Mouse (Mus musculus) kidney, embryonic 14.5 days (tissue): ENCODE results near the gene Fgd3. TPM values are rescaled to one million over a fixed set of nuclear protein-coding genes. Genes with fewer than 3 reads are reported as not detected.

ENCODE experiments used
- ATAC-seq: fragments of 200-750 bp; cut with Nextera tagmentation; 2 replicates; pipeline ENCODE4 v1.8.0; 2017; ENCODE audit warnings: moderate number of reproducible peaks, mild to moderate bottlenecking, moderate TSS enrichment, moderate library complexity; ENCODE audit not compliant: low FRiP score, low TSS enrichment
- H3K27ac ChIP-seq: fragments of 300-500 bp; sonication (generic); 2 replicates; pipeline ENCODE4 v1.5.1; 2014; ENCODE audit warnings: low read depth, mild to moderate bottlenecking, low read length, moderate library complexity, mixed read lengths
- H3K27me3 ChIP-seq: fragments of 300-500 bp; sonication (generic); 2 replicates; pipeline ENCODE4 v1.6.1; 2014; ENCODE audit warnings: mild to moderate bottlenecking, low read length; ENCODE audit not compliant: control insufficient read depth, insufficient read depth
- H3K36me3 ChIP-seq: fragments of 300-500 bp; sonication (generic); 2 replicates; pipeline ENCODE4 v1.6.1; 2014; ENCODE audit warnings: low read length, mixed read lengths; ENCODE audit not compliant: control insufficient read depth, insufficient read depth
- H3K4me1 ChIP-seq: fragments of 300-500 bp; sonication (generic); 2 replicates; pipeline ENCODE4 v1.6.1; 2014; ENCODE audit warnings: low read length, mixed read lengths; ENCODE audit not compliant: control insufficient read depth, insufficient read depth
- H3K4me2 ChIP-seq: fragments of 300-500 bp; sonication (generic); replicated peaks from 2 replicates; pipeline ENCODE4 v1.6.1; 2014; ENCODE audit warnings: low read depth, mild to moderate bottlenecking, low read length
- H3K4me3 ChIP-seq: fragments of 300-500 bp; sonication (generic); 2 replicates; pipeline ENCODE4 v1.5.1; 2014; ENCODE audit warnings: mild to moderate bottlenecking, low read length
- H3K9ac ChIP-seq: fragments of 300-500 bp; sonication (generic); 2 replicates; pipeline ENCODE4 v1.6.1; 2014; ENCODE audit warnings: low read depth, mild to moderate bottlenecking, low read length, moderate library complexity
- H3K9me3 ChIP-seq: fragments of 300-500 bp; sonication (generic); 2 replicates; pipeline ENCODE4 v1.6.1; 2016; ENCODE audit warnings: low read length; ENCODE audit not compliant: control insufficient read depth
- WGBS: fragments of 180-500 bp; shearing (Covaris S2); extraction: QIAGEN DNeasy Blood & Tissue Kit; methylation state at CpG from one replicate; pipeline ENCODE4 v1.1.7; 2014; 5-methylcytosine and 5-hydroxymethylcytosine counted together
- polyA plus RNA-seq: library from polyadenylated mRNA; unstranded; fragments of >200 nt; fragmentation: Nextera tagmentation; extraction: Ambion mirVana; gene quantifications from 2 replicates; pipeline ENCODE4 v1.2.1, GENCODE M21; 2014

Gene Fgd3
- polyA plus RNA-seq, 1 experiment from 2014 or later: 0.46 TPM

DNA sequence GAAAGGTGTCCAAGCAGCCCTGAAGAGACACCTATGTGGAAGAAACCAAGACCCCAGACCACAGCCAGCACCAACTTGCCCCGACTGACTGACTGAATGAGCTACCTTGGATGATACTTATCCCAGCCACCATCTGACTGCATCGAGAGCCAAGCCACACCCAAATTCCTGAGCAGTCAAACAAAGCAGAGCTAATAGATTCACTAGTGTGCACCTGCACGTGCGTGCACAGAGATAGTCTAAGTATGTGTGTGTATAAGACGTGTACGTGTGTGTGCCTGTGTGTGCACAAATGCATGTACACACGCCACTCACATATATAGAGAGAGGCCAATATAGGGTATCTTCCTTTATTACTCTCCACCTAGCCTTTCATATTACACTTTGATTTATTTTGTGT is 8.5 kb downstream of the Fgd3 start:
- Histone ChIP-seq H3K4me2 (no peak overlapping the region), H3K27ac (no peak overlapping the region), H3K27me3 (no peaks in the 10 kb centered on the region), H3K9me3 (no peaks in the 10 kb centered on the region), H3K4me3 (no peak overlapping the region), H3K4me1 (0 out of 2 replicates have a peak, but pooled peaks cover 3% of the 10 kb centered on the region), H3K36me3 (no peaks in the 10 kb centered on the region), H3K9ac (no peak overlapping the region)
- no peak for ATAC-seq
- 84% methylated on average over 7 of the region's 7 CpGs for WGBS

- H3K4me3 ChIP-seq: no peak overlapping the region
- H3K9me3 ChIP-seq: no peaks in the 10 kb centered on the region
- H3K9ac ChIP-seq: no peak overlapping the region
- H3K27me3 ChIP-seq: no peaks in the 10 kb centered on the region
- no peak overlapping the region for H3K4me2 ChIP-seq
- H3K36me3 ChIP-seq: no peaks in the 10 kb centered on the region
- ATAC-seq: no peak
- H3K4me1 ChIP-seq: 0 out of 2 replicates have a peak, but pooled peaks cover 3% of the 10 kb centered on the region
- WGBS: 72% methylated on average over 1 of the region's 1 CpGs
- no peak overlapping the region for H3K27ac ChIP-seq
Measured at GRCm38 (mm10) chr13:49309501-49309900, 10.6 kb downstream of the Fgd3 start.

DNA sequence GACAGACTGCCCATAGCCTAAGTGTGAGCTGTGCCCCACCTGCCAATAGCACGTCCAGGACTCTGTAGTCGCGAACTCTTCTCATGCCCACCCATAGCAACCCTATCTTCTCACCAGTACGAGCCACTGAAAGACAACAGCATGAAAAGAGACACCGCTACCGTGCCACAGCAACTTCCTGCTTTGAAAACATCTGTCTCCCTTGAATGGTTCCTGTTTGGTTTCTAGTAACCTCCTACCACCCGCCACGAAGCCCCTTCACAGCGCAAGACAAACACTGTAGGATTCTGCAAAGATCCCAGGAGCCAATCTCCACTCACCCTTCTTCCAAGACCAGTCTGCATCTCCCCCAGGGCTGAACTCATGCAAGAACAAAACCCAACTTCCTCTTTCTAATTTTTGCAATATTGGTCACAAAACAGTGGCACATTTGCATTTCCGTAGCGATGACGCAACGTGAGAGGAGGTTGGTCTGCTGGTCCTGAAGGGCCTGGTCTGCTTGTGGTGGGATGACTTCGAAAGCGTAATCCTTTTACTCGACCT is 11.2 kb downstream of the Fgd3 start:
- WGBS: 74% methylated on average over 16 of the region's 16 CpGs
- H3K27me3 ChIP-seq: no peaks in the 10 kb centered on the region
- H3K9ac ChIP-seq: no peak overlapping the region
- no peaks in the 10 kb centered on the region for H3K36me3 ChIP-seq
- 0 out of 2 replicates have a peak, but pooled peaks cover 3% of the 10 kb centered on the region for H3K4me1 ChIP-seq
- H3K4me2 ChIP-seq: no peak overlapping the region
- no peak overlapping the region for H3K4me3 ChIP-seq
- no peak for ATAC-seq
- no peaks in the 10 kb centered on the region for H3K9me3 ChIP-seq
- H3K27ac ChIP-seq: no peak overlapping the region

DNA sequence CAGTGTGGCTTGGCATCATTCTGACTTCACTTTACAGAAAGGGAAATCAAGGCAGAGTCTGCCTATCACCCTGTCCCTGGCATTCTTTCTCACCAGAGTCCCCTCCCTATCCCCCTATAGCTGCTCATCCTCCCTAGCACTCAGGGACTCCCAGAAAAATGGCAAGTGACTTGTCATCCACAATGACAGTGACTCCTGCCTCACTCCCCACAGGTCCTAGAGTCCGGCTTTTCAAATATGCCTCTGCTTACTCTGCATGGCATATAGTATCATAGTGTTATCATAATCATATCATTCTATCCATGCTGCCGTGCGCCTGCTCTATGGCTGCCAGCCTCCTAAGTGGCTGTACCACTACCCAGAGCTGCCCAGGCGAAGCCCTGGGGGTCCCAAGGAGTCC is 11.9 kb downstream of the Fgd3 start:
- WGBS: 92% methylated on average over 4 of the region's 4 CpGs
- H3K9me3 ChIP-seq: no peaks in the 10 kb centered on the region
- H3K27me3 ChIP-seq: no peaks in the 10 kb centered on the region
- no peak for ATAC-seq
- no peaks in the 10 kb centered on the region for H3K36me3 ChIP-seq
- H3K9ac ChIP-seq: no peak overlapping the region
- no peak overlapping the region for H3K4me3 ChIP-seq
- H3K27ac ChIP-seq: no peak overlapping the region
- H3K4me1 ChIP-seq: 0 out of 2 replicates have a peak, but pooled peaks cover 3% of the 10 kb centered on the region
- no peak overlapping the region for H3K4me2 ChIP-seq

DNA sequence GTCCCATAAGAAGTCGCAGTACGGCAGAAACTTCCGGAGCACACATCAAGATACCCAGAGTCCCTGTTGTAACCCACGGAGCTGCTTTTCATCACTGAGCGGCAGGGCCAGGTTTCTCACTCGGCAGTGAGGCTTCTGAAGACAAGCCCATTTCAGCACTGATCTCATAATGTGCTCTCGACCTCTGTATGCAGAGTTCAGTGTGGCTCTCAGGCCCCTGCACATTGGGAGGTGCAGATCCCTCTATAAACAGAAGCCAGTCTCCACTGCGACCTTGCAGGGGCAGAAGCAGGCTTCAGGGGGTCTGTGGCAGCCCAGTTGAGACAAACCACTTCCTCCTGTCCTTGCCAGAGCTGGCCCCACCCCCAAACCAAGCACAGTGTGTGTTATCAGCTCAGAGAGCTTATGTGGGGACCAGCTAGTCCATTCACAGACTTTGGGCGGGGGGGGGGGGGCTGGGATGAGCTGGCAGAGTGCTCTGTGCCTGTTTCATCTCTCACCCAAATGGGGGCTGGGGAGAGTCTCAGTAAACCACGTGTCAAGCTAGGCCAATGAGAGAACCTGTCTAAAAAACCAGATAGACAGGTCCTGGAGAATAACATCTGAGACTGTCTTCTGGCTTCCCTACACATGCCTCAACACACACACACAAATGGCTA is 12.7 kb downstream of the Fgd3 start:
- Histone ChIP-seq H3K9me3 (no peaks in the 10 kb centered on the region), H3K4me1 (0 out of 2 replicates have a peak, but pooled peaks cover 3% of the 10 kb centered on the region), H3K4me3 (no peak overlapping the region), H3K36me3 (no peaks in the 10 kb centered on the region), H3K27me3 (no peaks in the 10 kb centered on the region), H3K9ac (no peak overlapping the region), H3K27ac (no peak overlapping the region), H3K4me2 (0 out of 2 replicates have a peak overlapping the region, but pooled peaks have one; percentile 1)
- peak; percentile 43; the same call in 1 of the 2 replicates for ATAC-seq
- WGBS: 37% methylated on average over 10 of the region's 10 CpGs

DNA sequence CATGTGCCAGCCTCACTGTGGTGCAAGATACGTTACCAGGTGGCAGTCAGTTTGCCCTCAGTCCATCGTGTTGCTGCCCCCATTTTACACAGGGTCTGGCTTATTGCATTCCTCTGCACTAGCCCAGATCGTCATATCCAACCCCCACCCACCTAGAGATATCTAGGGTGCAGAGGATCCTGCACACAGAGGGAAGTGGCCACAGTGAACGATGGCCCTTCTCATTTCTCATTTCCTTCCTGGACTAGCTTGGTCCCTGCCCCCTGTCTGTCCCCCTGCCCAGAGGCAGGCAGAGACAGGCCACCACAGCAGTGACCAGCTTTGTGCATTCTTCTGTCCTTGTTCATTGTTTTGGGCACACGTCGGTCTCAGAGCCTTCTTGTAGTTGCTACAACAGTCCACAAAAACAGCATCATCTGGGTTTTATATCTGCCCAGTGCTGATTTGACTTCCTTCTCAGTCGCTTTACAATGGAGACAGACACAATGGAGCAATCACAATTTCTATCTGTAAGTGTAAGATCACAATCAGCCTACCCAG is 13.3 kb downstream of the Fgd3 start:
- no peak overlapping the region for H3K4me3 ChIP-seq
- 69% methylated on average over 7 of the region's 7 CpGs for WGBS

GRCm38 (mm10) chr13:49300771-49301170 is 19.3 kb downstream of the Fgd3 start:
- no peak overlapping the region for H3K9ac ChIP-seq
- no peak overlapping the region for H3K4me2 ChIP-seq
- H3K27ac ChIP-seq: no peak overlapping the region
- H3K4me3 ChIP-seq: no peak overlapping the region
- H3K4me1 ChIP-seq: 0 out of 2 replicates have a peak, but pooled peaks cover 3% of the 10 kb centered on the region
- ATAC-seq: no peak
- 76% methylated on average over 1 of the region's 1 CpGs for WGBS
- H3K9me3 ChIP-seq: no peaks in the 10 kb centered on the region
- H3K27me3 ChIP-seq: no peaks in the 10 kb centered on the region
- H3K36me3 ChIP-seq: no peaks in the 10 kb centered on the region

More for the DNA sequence above, 13.3 kb downstream of the Fgd3 start:
- H3K27ac ChIP-seq: no peak overlapping the region
- no peaks in the 10 kb centered on the region for H3K9me3 ChIP-seq
- no peak for ATAC-seq
- no peaks in the 10 kb centered on the region for H3K36me3 ChIP-seq
- no peak overlapping the region for H3K4me2 ChIP-seq
- H3K4me1 ChIP-seq: 0 out of 2 replicates have a peak, but pooled peaks cover 3% of the 10 kb centered on the region
- H3K9ac ChIP-seq: no peak overlapping the region
- no peaks in the 10 kb centered on the region for H3K27me3 ChIP-seq

DNA sequence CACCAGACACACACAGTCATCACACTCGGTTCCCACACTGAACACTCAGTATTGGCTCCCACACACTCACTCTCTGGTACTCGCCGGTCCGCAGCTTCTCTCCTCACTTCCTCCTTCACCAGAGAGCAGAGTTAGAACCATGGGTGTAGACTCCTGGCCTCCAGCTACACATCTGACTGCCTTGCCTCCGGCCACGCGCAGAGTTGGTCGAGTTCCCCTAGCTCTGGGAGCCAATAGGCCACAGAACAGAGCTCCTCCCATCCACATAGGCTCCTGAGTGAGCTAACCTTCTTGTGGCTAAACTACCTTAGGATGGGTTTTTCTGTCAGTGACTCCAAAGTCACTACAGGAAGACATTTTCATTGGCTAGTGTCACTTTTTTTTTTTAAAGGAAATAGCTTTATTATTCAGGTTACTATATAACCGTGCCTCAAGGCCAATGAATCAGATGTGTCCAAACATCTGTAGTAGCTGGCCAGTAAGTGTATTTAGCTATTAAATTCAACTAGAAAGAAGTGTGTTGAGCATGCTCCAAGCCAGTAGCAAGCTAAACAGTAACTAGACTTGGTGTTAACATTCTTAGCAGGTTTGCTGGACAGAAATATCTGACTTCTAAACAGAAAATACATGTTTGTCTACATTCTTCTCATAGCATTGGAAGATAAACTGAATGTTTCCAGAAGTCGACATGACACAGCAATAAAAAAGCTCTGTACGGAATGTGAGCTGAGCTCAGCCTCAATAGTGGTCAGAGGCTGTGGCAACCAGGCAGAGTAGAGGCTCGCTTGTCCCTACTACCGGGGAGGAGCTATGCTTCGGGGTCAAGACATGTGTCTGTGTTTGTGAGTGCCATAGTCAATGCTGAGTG is 21.4 kb downstream of the Fgd3 start:
- no peak for ATAC-seq
- H3K4me2 ChIP-seq: no peak overlapping the region
- H3K27me3 ChIP-seq: no peaks in the 10 kb centered on the region
- H3K27ac ChIP-seq: peak overlapping the region; percentile 59; the same call in 1 of the 2 replicates
- no peaks in the 10 kb centered on the region for H3K36me3 ChIP-seq
- H3K4me3 ChIP-seq: no peak overlapping the region
- no peak overlapping the region for H3K9ac ChIP-seq
- no peaks in the 10 kb centered on the region for H3K9me3 ChIP-seq
- 0 out of 2 replicates have a peak, but pooled peaks cover 3% of the 10 kb centered on the region for H3K4me1 ChIP-seq
- 66% methylated on average over 14 of the region's 14 CpGs for WGBS
